Mouse (Mus musculus) thymus, adult 2 months (tissue): ENCODE measurements around the gene Hcrt. TPM values are rescaled to one million over a fixed set of nuclear protein-coding genes. Genes with fewer than 3 reads are reported as not detected.

Experiments used
- DNase-seq: peaks from one replicate; pipeline ENCODE4 v3.0.0; 2021
- H3K27ac ChIP-seq: fragments of 200-500 bp; 2 replicates; pipeline ENCODE4 v1.5.1; 2012; ENCODE audit warnings: low read length, control low read depth; ENCODE audit not compliant: control insufficient read depth, insufficient read depth
- H3K27me3 ChIP-seq: fragments of 200-500 bp; 2 replicates; pipeline ENCODE4 v1.6.1; 2012; ENCODE audit warnings: mild to moderate bottlenecking, low read length, moderate library complexity, mixed read lengths; ENCODE audit not compliant: control insufficient read depth, insufficient read depth
- H3K36me3 ChIP-seq: fragments of 200-500 bp; 2 replicates; pipeline ENCODE4 v1.6.1; 2012; ENCODE audit warnings: mild to moderate bottlenecking, low read length, moderate library complexity; ENCODE audit not compliant: control insufficient read depth, insufficient read depth
- H3K4me1 ChIP-seq: fragments of 200-500 bp; replicated peaks from 2 replicates; pipeline ENCODE4 v1.6.1; 2012; ENCODE audit warnings: low read length; ENCODE audit not compliant: control insufficient read depth, insufficient read depth
- H3K4me3 ChIP-seq: fragments of 200-500 bp; 2 replicates; pipeline ENCODE4 v1.5.1; 2012; ENCODE audit warnings: mild to moderate bottlenecking, low read length, control low read depth, moderate library complexity; ENCODE audit not compliant: control insufficient read depth, insufficient read depth
- CTCF ChIP-seq: fragments of 200-500 bp; IDR thresholded peaks from 2 replicates; pipeline ENCODE4 v1.5.1; 2012; ENCODE audit warnings: mild to moderate bottlenecking, control low read depth, low read length, moderate library complexity, borderline replicate concordance; ENCODE audit not compliant: control insufficient read depth, poor library complexity, insufficient read depth; ENCODE audit errors: extremely low read depth
- POLR2A ChIP-seq: fragments of 200-500 bp; IDR thresholded peaks from 2 replicates; pipeline ENCODE4 v1.6.1; 2012; ENCODE audit warnings: mild to moderate bottlenecking, low read length, control low read depth, moderate library complexity; ENCODE audit not compliant: control insufficient read depth, poor library complexity, insufficient read depth; ENCODE audit errors: extremely low read depth
- WGBS: fragments of 180-500 bp; shearing (Covaris S2); methylation state at CpG from one replicate; pipeline ENCODE4 v1.1.7; 2018; 5-methylcytosine and 5-hydroxymethylcytosine counted together
- polyA plus RNA-seq: library from polyadenylated mRNA; depleted of rRNA; stranded (reverse); fragments of >200 nt; gene quantifications from 2 replicates; pipeline ENCODE4 v1.2.3, GENCODE M21; 2012

The Hcrt gene
- polyA plus RNA-seq, 1 experiment: 0.57 TPM

DNA sequence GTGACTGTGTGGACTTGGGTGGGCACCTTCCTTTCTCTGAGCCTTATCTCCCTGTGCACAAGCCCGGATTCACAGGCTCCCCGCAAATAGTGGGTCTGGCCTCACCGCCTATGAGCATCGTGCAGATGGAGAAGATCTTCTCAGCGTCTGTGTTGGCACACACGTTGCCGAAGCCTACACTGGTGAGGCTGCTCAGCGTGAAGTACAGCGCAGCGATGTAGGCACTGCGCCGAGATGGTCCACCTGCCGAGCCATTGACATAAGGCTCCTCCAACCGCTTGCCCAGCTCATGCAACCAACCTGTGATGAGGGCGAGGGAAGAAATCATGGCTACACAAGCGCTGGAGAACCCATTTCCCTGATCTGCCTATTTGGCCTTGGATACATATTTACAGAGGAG lies 12.6 kb downstream of the Hcrt start:
- 93% methylated on average over 16 of the region's 16 CpGs for WGBS
- H3K36me3 ChIP-seq: no peaks in the 10 kb centered on the region
- TF ChIP-seq CTCF (no peak), POLR2A (no peak)
- no peak overlapping the region for H3K4me3 ChIP-seq
- no peaks in the 10 kb centered on the region for H3K27me3 ChIP-seq
- peaks cover 10% of the 10 kb centered on the region for H3K4me1 ChIP-seq
- no peak overlapping the region for H3K27ac ChIP-seq
- no peak for DNase-seq

DNA sequence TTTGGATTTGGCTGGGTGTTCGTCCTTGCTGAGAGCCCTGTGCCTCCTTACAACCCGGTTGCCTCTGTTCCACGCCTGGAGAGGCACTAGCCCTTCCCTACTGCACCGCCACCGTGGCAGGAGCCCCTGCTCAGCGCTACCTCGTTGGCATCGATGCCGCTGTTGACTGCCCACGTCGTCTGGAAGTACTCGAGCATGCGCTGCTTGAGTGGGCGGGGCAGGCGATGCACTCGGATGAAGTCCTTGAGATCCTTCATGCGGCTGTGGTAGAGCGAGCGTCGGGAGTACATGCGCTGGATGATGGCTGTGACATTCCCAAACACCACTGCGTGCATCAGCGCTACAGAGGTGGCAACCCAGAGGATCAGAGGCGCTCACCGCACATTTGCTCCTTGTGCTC lies 13.3 kb downstream of the Hcrt start:
- Histone ChIP-seq H3K4me1 (peaks cover 9% of the 10 kb centered on the region), H3K4me3 (no peak overlapping the region), H3K27me3 (no peaks in the 10 kb centered on the region), H3K27ac (no peak overlapping the region), H3K36me3 (no peaks in the 10 kb centered on the region)
- no peak for TF ChIP-seq CTCF
- TF ChIP-seq POLR2A: no peak
- WGBS: 67% methylated on average over 25 of the region's 25 CpGs
- no peak for DNase-seq

DNA sequence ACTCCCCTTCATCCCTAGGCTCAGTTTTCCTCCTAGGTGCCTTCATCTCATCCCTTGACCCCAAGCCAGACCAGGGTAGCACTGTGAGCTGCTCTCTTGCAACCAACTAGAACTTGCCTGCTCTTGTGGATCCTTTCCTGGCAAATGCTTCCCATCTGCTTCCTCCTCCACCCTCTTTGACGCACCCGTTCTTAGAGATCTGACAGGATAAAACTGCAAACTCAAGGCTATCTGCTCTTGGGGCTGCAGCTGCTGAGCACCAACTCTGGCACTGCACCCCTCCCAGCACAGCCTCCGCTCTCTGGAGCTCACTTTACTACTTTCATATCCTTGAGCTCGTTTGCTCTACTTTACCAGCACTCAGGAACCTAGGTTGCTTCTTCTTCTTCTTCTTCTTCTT lies 14.1 kb downstream of the Hcrt start:
- DNase-seq: no peak
- H3K4me1 ChIP-seq: peaks cover under 1% of the 10 kb centered on the region
- 74% methylated on average over 4 of the region's 4 CpGs for WGBS
- no peaks in the 10 kb centered on the region for H3K36me3 ChIP-seq
- no peak overlapping the region for H3K4me3 ChIP-seq
- H3K27me3 ChIP-seq: no peaks in the 10 kb centered on the region
- no peak for TF ChIP-seq POLR2A
- TF ChIP-seq CTCF: no peak
- H3K27ac ChIP-seq: no peak overlapping the region

GRCm38 (mm10) chr11:100747114-100747513 lies 15.6 kb downstream of the Hcrt start:
- no peaks in the 10 kb centered on the region for H3K36me3 ChIP-seq
- 83% methylated on average over 5 of the region's 5 CpGs for WGBS
- H3K27me3 ChIP-seq: no peaks in the 10 kb centered on the region
- DNase-seq: no peak
- H3K4me3 ChIP-seq: no peak overlapping the region
- H3K4me1 ChIP-seq: no peaks in the 10 kb centered on the region; the same call in 1 of the 2 replicates
- TF ChIP-seq CTCF (no peak), POLR2A (no peak)
- no peak overlapping the region for H3K27ac ChIP-seq

DNA sequence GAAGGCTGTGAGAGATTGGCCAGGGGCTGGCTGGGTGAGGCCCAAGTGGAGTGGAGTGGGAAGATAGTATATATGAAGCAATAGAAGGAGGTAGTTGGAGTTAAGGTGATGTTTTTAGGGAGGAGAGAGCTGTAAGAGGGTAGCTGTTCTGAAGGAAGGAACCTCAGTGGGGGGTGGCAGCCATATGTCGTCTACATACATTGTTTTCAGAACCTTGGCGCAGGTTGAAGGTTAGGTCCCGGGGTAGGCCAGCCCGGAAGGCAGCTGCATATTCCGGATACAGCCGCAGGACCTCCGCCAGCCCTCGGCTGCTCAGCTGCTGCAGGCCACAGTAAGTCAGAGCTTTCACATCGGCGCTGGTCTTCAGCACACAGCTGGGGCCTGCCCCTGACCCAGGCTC lies 16.2 kb downstream of the Hcrt start:
- WGBS: 94% methylated on average over 10 of the region's 10 CpGs
- no peak for DNase-seq

GRCm38 (mm10) chr11:100745085-100745484 lies 17.6 kb downstream of the Hcrt start:
- 23% methylated on average over 6 of the region's 6 CpGs for WGBS

More for the DNA sequence above, 16.2 kb downstream of the Hcrt start:
- TF ChIP-seq POLR2A: no peak
- no peak for TF ChIP-seq CTCF
- Histone ChIP-seq H3K27ac (no peak overlapping the region), H3K4me1 (no peaks in the 10 kb centered on the region; the same call in 1 of the 2 replicates), H3K27me3 (no peaks in the 10 kb centered on the region), H3K36me3 (no peaks in the 10 kb centered on the region), H3K4me3 (no peak overlapping the region)

GRCm38 (mm10) chr11:100741348-100741747 lies 21.4 kb downstream of the Hcrt start:
- Histone ChIP-seq H3K27ac (no peak overlapping the region), H3K4me3 (no peak overlapping the region), H3K4me1 (peaks cover 8% of the 10 kb centered on the region), H3K27me3 (no peaks in the 10 kb centered on the region), H3K36me3 (no peaks in the 10 kb centered on the region)
- WGBS: 96% methylated on average over 6 of the region's 6 CpGs
- DNase-seq: no peak
- TF ChIP-seq POLR2A (no peak), CTCF (no peak)

More at GRCm38 (mm10) chr11:100745085-100745484, 17.6 kb downstream of the Hcrt start:
- DNase-seq: peak; percentile 61
- no peak overlapping the region for H3K27ac ChIP-seq
- no peaks in the 10 kb centered on the region for H3K27me3 ChIP-seq
- no peak overlapping the region for H3K4me3 ChIP-seq
- TF ChIP-seq POLR2A (no peak), CTCF (peak; percentile 41; the same call in 1 of the 2 replicates)
- no peaks in the 10 kb centered on the region for H3K36me3 ChIP-seq
- no peaks in the 10 kb centered on the region; the same call in 1 of the 2 replicates for H3K4me1 ChIP-seq
